Mouse (Mus musculus) olfactory bulb, adult 2 months (tissue): ENCODE measurements around the gene Hivep2.

ENCODE experiments used
- CTCF ChIP-seq: fragments of 200-500 bp; IDR thresholded peaks from 2 replicates; pipeline ENCODE4 v1.5.1; 2012; ENCODE audit warnings: low read depth, mild to moderate bottlenecking, low read length, moderate library complexity; ENCODE audit not compliant: insufficient read depth
- POLR2A ChIP-seq: fragments of 200-500 bp; IDR thresholded peaks from 2 replicates; pipeline ENCODE4 v1.6.1; 2012; ENCODE audit warnings: mild to moderate bottlenecking, low read depth, low read length, moderate library complexity; ENCODE audit not compliant: insufficient read depth

GRCm38 (mm10) chr10:14028956-14029355 lies 63.1 kb downstream of the Hivep2 start:
- TF ChIP-seq POLR2A (no peak), CTCF (no peak)
